Mouse (Mus musculus) granulocyte monocyte progenitor cell, adult 5-6 weeks (primary cell): ENCODE results near the gene Eef1g. TPM values are rescaled to one million over a fixed set of nuclear protein-coding genes. Genes with fewer than 3 reads are reported as not detected.

ENCODE experiments used
- ATAC-seq: replicated peaks from 2 replicates; pipeline ENCODE4 v1.8.0; 2016; ENCODE audit warnings: mild to moderate bottlenecking, moderate TSS enrichment, inconsistent platforms; ENCODE audit not compliant: poor library complexity, severe bottlenecking
- total RNA-seq, 2 experiments: library from RNA; stranded (forward) in 1 of 2; stranded (reverse) in 1 of 2; fragments of 200-712, 200-1000 nt in 1 of 2; fragments of >200 nt in 1 of 2; fragmentation: Nextera tagmentation in 1 of 2; gene quantifications; 2 replicates each; pipeline ENCODE4 v1.2.3; 2014 to 2017

Gene Eef1g
- total RNA-seq (2014; fragmentation: Nextera tagmentation) = 1,036 and 1,157 TPM in 2 replicates
- 748 and 899 TPM in 2 replicates for total RNA-seq (2017)

GRCm38 (mm10) chr19:8966590-8967372 is at the start of gene Eef1g:
Gene Eef1g, plus strand, starts transcription at chr19:8967041.
- ATAC-seq = peak; percentile 95

DNA sequence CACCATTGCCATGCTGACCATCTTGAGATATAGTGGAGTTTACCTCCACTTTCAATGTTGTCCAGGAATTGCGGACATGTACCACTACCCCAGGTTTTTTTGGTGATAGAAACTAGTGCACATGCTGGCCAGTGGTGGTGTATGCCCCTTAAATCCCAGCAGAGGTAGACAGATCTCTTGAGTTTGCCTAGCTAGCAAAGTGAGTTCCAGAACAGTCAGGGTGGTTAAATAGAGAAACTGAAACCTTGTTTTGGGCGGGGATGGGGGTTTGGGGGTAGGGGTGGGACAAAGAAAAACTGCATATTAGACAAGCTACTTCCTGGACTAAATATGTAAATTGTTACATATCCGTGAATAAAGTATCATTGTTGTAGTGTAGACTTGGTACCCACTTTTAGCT is 47.8 kb upstream of the Eef1g start:
- no peak for ATAC-seq

DNA sequence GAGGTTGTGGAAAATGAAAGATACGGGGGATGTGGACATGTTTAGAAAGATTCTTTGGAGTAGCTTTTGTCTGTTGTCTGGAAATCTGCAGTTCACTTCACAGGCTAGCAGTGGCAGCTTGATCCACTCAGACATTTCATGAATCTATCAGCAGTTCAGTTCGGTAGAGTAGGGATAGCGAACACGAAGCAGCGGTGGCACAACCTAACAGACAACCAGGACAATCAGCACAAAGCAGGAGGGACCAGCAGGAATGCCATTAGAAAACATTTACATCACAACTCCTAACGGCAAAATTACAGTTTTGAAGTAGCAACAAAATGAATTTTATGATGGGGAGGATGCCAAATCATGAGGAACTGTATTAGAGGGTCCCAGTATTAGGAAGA is 47.2 kb upstream of the Eef1g start:
- ATAC-seq = no peak

DNA sequence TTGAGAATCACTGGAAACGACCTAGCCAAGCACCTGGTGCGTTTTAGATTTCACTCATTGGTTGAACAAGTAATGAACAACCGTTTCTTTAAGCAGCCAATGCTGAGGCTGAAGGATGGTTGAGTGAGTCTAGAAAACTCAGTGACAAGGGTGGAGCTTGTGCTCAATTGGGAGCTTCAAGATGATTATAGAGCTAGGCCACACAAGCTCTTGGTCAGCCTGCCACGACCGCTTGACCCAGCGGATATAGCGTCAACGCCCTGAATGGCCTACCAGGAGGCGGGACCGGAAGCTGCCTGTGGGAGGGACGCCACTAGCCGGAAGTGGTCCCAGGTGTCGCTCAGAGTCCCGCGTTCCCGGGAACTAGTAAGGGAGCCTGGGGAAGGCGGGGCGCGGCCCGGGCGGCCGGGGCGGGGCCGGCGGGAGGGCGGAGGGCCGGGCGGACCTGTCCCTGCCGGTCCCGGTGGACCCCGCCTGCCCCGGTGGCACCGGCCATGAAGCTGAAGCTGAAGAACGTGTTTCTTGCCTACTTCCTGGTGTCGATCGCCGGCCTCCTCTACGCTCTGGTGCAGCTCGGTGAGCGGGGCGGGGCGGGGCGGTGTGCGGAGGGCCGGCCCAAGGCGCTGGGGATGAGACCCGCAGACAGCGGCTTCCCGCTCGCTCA is 46.6 kb upstream of the Eef1g start, which contains the start of gene B3gat3:
B3gat3 (plus strand) TSS at position 302 of the 664 bp plus-strand sequence.
- ATAC-seq = peak; percentile 90

DNA sequence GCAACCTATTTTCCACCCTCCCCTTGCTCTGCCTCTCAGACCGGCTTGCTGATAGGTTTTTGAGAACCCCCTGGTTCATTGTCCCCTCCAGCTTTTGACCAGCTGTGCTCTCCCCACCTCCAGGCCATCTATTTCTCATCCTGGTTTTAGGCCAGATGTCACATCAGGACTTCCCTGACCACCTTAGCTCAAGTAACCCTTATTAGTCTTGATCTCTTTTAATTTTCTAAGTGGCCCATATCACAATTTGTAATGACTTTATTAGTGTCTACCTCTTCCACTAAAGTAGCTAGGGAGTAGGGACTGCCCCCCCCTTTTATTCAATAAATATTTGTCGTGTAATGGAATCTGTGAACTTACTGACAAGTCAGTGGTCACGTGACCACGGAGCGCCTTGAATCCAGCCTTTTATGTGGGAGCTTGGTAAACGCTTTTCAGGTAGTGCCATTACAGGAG is 46.0 kb upstream of the Eef1g start:
- no peak for ATAC-seq

DNA sequence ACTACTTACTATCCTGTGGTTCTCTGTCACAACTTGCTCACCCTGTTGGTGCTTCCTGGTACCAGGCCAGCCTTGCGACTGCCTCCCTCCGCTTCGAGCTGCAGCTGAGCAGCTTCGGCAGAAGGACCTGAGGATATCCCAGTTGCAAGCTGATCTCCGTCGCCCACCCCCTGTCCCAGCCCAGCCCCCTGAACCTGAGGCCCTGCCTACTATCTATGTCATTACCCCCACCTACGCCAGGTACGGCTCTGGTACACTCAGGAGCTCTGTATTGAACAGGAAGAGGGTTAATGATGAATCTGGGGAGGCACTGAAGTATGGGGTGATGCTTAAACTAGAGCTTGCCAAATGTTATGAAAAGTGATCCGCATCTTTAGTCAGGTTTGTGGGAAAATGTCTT is 45.1 kb upstream of the Eef1g start:
- ATAC-seq = no peak

DNA sequence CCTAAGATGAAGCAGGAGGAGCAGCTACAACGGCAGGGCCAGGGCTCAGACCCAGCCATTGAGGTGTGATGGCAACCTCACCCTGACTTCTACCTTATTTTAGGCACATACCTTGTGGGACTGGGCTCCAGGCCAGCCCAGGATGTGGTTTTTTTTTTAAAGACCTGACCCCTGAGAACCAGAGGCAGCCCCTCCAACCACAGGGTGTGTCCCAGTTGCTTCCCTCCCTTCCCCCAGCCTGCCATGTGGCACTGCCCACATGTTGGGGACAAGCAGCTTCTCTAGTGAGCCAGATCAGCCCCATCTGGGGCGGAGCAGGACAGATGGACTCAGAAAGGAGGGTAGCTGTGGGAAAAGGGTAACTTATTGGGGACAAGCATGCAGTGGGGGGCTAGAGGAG is 40.1 kb upstream of the Eef1g start:
- ATAC-seq = no peak

- ATAC-seq = no peak
Measured at GRCm38 (mm10) chr19:8927891-8928525, 38.8 kb upstream of the Eef1g start.

GRCm38 (mm10) chr19:8928689-8929223 is 38.1 kb upstream of the Eef1g start:
- ATAC-seq = no peak

DNA sequence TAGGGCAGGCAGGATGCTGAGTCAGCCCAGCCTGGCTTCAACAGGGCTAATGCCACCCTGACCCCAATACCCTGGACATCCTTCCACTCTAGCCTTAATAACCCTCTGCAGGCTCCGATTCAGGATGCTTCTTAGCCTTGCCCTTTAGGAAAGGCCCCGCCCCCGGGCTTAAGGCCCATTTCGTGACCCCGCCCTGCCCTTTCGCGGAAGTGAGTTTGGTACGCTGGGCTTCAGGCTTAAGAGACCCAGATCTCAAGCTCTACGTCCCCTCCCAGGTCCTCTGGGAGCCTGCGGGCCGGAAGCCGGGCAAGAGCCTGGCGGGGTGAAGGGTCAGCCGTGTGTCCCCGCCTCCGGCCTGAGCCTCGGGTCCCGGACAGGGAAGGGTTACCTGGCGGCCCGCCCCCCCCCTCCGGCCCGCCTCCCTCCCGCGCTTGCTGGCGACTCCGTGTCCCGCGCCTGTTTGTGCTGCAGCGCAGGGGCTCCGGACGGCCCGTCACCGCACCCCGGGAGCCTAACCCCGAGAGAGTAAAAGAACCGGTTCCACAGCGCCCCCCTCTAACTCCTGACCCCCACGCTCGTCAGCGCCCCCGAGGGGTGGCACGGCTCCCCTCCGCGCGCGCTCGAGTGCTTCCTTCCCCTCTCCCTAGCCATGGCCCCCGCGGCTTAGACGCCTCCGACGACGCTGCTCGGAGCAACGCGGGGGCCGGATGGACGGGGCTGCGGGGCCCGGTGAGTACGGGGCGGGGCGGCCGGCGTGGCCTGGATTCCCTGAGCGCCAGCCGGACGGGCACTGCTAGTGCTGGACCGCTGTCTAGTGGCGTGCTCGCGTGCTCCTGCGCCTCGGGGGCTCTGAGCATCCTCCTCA is 37.4 kb upstream of the Eef1g start, which contains the start of the genes Rom1 and Eml3:
Rom1 (minus strand) TSS at position 133 of the 865 bp plus-strand sequence.
Eml3 (plus strand) TSS at position 329 of the 865 bp plus-strand sequence.
- peak; percentile 87 for ATAC-seq

- ATAC-seq = no peak
Measured at GRCm38 (mm10) chr19:8930117-8930516, 36.7 kb upstream of the Eef1g start.

- no peak for ATAC-seq
Measured at GRCm38 (mm10) chr19:8930771-8931170, 36.1 kb upstream of the Eef1g start.

- no peak for ATAC-seq
Measured at GRCm38 (mm10) chr19:8936736-8937135, 30.1 kb upstream of the Eef1g start.

DNA sequence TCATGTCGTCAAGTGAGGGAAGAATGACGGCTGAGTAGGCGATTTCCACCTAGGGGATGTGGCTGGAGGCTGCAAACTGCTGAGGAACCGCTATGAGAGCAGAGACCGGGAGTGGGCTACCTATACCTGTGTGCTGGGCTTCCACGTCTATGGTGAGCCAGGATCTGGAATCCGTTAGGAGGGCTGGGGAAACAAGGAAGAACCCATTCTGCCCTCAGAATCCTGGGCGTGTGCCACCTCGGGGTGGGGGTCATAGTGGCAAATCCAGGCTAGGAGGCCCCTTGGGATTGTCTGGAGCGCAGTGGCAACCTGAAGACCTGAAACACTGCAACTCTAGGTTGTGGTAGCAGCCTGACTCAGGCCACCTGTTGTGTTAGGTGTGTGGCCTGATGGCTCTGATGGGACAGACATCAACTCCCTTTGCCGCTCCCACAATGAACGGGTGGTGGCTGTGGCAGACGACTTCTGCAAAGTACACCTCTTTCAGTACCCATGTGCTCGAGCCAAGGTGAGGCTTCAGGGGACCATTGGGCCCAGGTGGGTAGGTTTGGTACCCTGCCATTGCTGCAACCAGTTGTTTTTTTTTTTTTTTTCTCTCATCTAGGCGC is 26.2 kb upstream of the Eef1g start:
- no peak for ATAC-seq

DNA sequence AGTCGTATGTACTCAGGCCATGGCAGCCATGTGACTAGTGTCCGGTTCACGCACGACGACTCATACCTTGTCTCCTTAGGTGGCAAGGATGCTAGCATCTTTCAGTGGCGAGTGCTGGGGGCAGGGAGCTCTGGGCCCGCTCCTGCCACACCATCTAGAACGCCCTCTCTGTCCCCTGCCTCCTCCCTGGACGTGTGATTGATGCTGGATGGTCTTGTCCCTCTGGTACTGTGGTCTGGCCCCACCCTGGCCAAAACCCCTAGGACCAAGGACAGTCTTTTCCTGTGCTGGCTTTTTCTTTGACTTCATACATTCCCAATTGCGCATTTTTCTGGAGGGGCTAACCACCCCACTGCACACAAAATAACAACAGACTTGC is 25.7 kb upstream of the Eef1g start:
- no peak for ATAC-seq

DNA sequence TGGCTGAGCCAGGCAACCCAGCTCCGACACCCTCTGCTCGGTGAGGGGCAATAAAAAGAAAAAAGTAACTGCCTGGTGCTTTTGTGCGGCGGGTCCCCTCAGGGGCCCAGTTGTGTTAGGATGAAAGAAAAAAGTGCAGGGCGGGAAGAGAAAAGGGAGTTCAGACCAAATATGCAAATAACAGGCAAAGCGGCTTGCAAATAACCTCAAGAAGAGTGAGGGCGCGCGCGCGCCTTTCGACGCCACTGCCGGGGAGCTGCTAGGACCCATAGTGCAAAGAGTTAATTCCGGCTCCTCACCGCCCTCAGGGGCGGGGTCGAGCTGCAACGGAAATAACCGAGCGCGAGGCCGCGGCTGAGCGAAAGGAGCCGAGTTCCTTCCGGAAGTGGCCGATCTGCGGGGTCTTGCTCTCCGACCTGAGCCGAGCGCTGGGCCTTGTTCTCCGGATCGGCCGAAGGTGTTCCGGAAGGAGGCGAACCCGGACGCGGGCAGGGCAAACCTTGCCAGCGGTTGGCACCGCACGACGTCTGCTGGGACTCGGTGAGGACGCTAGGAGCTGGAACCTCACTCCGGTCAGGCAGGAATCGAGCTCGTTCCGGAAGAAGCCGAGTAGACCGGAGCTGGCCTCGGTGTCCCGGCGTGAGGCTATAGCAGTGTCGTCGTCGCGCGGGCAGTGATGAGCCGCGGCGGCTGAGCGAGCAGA is 25.2 kb upstream of the Eef1g start, which contains the start of gene Mta2:
Mta2 (plus strand) TSS at position 361 of the 703 bp plus-strand sequence.
- peak; percentile 83 for ATAC-seq

GRCm38 (mm10) chr19:8942276-8942964 is 24.4 kb upstream of the Eef1g start:
- ATAC-seq = peak; percentile 29

GRCm38 (mm10) chr19:8943047-8943446 is 23.8 kb upstream of the Eef1g start:
- ATAC-seq = no peak
